Mouse (Mus musculus): Measurements from ENCODE around the gene Mthfd2l. TPM values are rescaled to one million over a fixed set of nuclear protein-coding genes. Genes with fewer than 3 reads are reported as not detected.

Gene Mthfd2l
- polyA plus RNA-seq, 1 experiment from 2014 or later, result 59.5 TPM

DNA sequence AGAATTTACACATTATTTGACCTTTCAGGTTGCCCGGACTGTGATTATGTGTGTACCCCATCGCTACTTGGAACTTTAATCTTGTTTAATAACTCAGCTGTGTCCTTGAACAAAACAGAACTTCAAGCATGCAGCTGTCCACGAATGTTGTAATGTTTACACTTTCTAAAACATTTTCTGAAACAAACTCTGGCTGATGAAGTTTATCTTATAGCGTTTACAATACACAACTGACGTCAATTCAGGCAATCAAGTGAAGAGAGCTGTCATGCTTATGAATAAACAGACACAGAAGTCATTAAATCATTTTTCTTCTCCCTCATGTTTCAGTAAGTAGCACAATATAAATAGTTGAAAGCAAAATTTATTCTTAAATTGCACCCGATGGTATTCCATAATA is 117.1 kb downstream of the Mthfd2l start:
- Histone ChIP-seq H3K27me3 (ENCODE audit: control insufficient read depth, insufficient read depth, low read length) (no peaks in the 10 kb centered on the region), H3K27ac (ENCODE audit: low read depth, low read length) (no peak overlapping the region), H3K36me3 (ENCODE audit: control insufficient read depth, insufficient read depth, low read length) (no peaks in the 10 kb centered on the region), H3K9ac (ENCODE audit: low read depth, low read length) (no peak overlapping the region), H3K4me2 (replicated peaks; ENCODE audit: low read depth, low read length) (no peak overlapping the region), H3K4me1 (ENCODE audit: control insufficient read depth, insufficient read depth, low read length) (no peaks in the 10 kb centered on the region), H3K4me3 (ENCODE audit: low read length) (no peak overlapping the region), H3K9me3 (ENCODE audit: control insufficient read depth, low read length) (no peaks in the 10 kb centered on the region)
- 79% methylated on average over 6 of the region's 6 CpGs for WGBS
- no peak for ATAC-seq (ENCODE audit: low FRiP score, low TSS enrichment)

GRCm38 (mm10) chr5:91048397-91048796 is 117.5 kb downstream of the Mthfd2l start:
- WGBS, result 85% methylated on average over 8 of the region's 8 CpGs
- no peaks in the 10 kb centered on the region for H3K4me1 ChIP-seq (ENCODE audit: control insufficient read depth, insufficient read depth, low read length)
- no peak overlapping the region for H3K27ac ChIP-seq (ENCODE audit: low read depth, low read length)

More at GRCm38 (mm10) chr5:91048397-91048796, 117.5 kb downstream of the Mthfd2l start:
- Histone ChIP-seq H3K27me3 (ENCODE audit: control insufficient read depth, insufficient read depth, low read length) (no peaks in the 10 kb centered on the region), H3K4me3 (ENCODE audit: low read length) (no peak overlapping the region), H3K9ac (ENCODE audit: low read depth, low read length) (no peak overlapping the region), H3K36me3 (ENCODE audit: control insufficient read depth, insufficient read depth, low read length) (no peaks in the 10 kb centered on the region), H3K4me2 (replicated peaks; ENCODE audit: low read depth, low read length) (no peak overlapping the region), H3K9me3 (ENCODE audit: control insufficient read depth, low read length) (no peaks in the 10 kb centered on the region)
- ATAC-seq (ENCODE audit: low FRiP score, low TSS enrichment), result no peak

Other genes starting within 250 kb of the Mthfd2l start
- 0.14 TPM in 1 of 2 replicates, not detected in the other for gene Cxcl5, start 171.8 kb upstream of the Mthfd2l start, polyA plus RNA-seq (2014; fragmentation: Nextera tagmentation; extraction: Ambion mirVana)
- 1.9 and 3.4 TPM in 2 replicates for gene Ppbp, start 162.6 kb upstream of the Mthfd2l start, polyA plus RNA-seq (2014; fragmentation: Nextera tagmentation; extraction: Ambion mirVana)
- 28.2 and 35.1 TPM in 2 replicates for gene Pf4, start 158.7 kb upstream of the Mthfd2l start, polyA plus RNA-seq (2014; fragmentation: Nextera tagmentation; extraction: Ambion mirVana)
- not detected in 2 replicates for gene Cxcl3, start 145.0 kb upstream of the Mthfd2l start, polyA plus RNA-seq (2014; fragmentation: Nextera tagmentation; extraction: Ambion mirVana)
- gene Cxcl15, start 136.6 kb upstream of the Mthfd2l start, polyA plus RNA-seq (2014; fragmentation: Nextera tagmentation; extraction: Ambion mirVana), result not detected in 2 replicates
- gene Cxcl1, start 39.9 kb upstream of the Mthfd2l start, polyA plus RNA-seq (2014; fragmentation: Nextera tagmentation; extraction: Ambion mirVana), result 0.85 and 1.7 TPM in 2 replicates
- gene Cxcl2, start 27.2 kb upstream of the Mthfd2l start, polyA plus RNA-seq (2014; fragmentation: Nextera tagmentation; extraction: Ambion mirVana), result 0.13 TPM in 1 of 2 replicates, not detected in the other
- not detected in 2 replicates for gene Epgn, start 96.3 kb downstream of the Mthfd2l start, polyA plus RNA-seq (2014; fragmentation: Nextera tagmentation; extraction: Ambion mirVana)
- not detected in 2 replicates for gene Ereg, start 143.5 kb downstream of the Mthfd2l start, polyA plus RNA-seq (2014; fragmentation: Nextera tagmentation; extraction: Ambion mirVana)
- gene Areg, start 208.5 kb downstream of the Mthfd2l start, polyA plus RNA-seq (2014; fragmentation: Nextera tagmentation; extraction: Ambion mirVana), result 0.18 TPM in 1 of 2 replicates, not detected in the other